Mouse (Mus musculus) kidney, adult 11 months (tissue): ENCODE data around the gene 2310033P09Rik.
A peak's percentile ranks its signal among the peaks of the same experiment; 100 is the strongest.
"Not testable (repeated sequence)": the region's sequence is repeated elsewhere in the genome, so short reads cannot be mapped to it uniquely, and the experiment has no call there.

Source experiments
- DNase-seq: peaks from one replicate; pipeline ENCODE4 v3.0.0; 2022

Gene 2310033P09Rik

DNA sequence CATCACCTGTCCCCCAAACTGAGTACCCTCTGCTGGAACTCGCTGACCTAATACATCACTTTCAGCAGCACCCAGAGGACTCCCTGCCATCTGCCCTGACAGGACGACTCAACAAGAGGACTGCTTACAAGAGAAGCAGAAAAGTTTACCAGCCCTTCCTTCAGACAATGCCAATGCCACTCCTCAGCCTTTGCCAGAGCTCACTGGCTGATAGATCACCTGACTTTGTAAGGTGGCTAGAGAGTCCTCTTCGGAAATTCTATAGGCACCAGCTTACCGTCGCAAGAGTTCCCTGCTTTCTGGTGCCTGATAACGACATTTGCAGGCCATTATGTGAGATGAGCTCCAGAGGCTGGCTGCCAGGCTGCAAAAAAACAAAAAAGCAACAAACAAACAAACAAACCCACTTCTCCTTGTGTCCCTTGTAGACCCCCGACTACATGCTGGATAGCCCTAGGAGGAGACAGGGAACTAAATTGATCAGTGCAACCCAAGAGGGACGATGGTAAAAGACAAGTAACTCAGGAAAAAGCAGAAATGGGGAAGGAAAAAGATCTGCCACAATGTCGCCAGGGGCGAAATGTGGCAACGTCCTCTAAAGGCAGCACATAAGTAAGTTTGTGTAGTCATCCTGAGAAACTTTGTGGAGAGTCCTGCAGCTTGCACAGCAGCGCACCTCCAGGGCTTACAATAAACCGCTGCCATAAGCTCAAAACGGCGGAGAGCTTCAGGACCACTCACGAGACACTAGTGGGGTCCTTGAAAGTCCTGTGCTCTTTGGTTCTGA is 6.7 kb upstream of the 2310033P09Rik start:
- no peak for DNase-seq

DNA sequence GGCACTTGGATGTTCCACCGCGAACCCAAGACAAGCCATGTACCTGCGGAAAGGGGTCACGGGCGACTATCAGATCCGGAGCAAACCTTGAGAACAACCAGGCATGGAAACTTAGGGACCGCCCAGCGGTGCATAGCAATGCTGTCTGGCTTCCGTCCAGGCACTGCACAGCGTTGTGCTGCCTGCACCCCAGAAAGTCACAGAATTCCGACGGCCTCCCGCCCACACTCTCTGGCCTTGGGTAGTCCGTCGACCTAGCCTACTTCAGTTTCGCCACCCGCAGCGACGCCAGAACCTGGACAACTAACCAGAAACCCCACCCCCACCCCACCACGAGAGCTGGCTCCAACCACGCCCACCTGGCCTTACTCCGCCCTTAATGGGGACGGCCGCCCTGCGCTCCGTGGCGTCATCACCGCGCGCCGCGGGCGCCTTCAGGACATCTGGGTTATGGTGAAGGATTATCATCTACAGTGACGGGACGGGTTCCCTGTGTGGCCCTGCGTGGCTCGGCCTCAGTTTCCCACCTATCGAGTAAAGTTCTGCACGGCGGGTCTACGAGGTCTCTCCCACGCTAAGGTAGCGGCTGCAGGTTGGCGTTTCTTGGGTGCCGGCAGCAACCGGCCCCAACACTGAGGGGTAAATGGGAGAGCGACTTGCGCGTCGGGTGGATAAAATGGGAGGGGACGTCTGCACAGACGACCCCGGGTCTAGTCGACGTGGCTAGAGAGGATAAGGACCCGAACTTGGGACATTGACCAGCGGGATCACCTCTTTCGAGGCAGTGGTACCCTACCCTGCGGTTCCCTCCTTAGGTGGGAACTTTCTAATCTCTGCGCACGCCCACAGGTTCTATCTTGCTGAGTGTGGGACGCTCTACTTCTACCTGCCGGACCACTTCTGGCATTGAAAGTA is 5.8 kb upstream of the 2310033P09Rik start, which contains the start of gene Mrpl55:
TSS of gene Mrpl55 (plus strand) at position 406 of the 915 bp plus-strand sequence.
- peak; percentile 89 for DNase-seq

DNA sequence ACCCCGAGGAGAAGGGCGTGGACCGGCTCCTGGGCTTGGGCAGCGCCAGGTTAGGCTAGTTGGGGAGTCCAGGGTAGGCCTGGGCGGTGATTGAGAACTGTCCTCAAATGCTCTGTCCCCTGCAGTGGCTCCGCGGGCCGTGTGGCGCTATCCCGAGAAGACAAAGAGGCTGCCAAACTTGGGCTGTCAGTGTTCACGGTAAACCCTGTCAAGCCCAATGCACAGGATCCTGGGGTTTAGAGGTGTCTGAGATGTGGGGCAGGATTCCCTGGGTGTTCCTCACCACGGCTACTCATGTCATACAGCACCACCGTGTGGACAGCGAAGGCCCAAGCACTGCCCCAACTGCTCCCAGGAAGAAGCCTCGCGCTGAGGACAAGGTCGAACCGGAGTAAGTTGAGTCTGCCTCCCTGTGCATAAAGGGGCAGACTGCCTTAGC is 901 bp downstream of the 2310033P09Rik start:
- DNase-seq: peak; percentile 79

DNA sequence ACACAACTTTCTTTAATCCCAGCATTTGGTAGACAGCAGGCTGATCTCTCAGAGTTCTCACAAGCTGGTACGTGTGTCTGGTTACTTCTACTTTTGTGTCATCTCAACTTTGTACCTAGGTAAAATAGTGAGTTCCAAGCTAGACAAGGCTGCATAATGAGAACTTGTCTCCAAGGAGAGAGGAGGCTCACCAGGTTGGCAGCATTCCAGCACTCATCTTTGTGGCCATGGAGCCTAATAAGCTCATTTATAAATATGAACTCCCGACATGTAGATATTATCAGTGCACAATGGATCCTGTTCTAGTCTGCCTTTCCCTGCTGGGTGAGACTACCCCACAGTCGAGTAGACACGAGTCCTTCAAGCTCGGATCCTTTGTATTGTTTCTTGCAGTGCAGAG is 1.5 kb downstream of the 2310033P09Rik start:
- DNase-seq: no peak

DNA sequence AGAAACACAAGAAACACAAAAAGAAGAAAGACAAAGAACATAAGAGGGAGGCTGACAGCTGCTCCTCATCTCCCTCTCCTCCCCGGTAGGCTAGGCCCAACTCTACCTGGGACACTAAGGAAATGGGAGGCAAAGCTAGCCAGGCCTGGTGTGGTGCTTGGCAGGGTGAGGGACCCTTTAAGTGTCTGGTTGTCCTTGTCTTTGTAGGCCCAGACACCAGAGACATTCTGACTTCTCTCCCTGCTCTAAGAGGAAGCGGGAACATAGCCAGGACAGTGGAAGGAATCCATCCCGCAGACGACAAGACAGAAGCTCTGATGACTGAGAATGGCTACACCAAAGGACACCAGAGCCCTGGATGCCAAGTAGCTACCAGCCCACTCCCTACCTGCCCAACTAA is 1.9 kb downstream of the 2310033P09Rik start:
- no peak for DNase-seq

DNA sequence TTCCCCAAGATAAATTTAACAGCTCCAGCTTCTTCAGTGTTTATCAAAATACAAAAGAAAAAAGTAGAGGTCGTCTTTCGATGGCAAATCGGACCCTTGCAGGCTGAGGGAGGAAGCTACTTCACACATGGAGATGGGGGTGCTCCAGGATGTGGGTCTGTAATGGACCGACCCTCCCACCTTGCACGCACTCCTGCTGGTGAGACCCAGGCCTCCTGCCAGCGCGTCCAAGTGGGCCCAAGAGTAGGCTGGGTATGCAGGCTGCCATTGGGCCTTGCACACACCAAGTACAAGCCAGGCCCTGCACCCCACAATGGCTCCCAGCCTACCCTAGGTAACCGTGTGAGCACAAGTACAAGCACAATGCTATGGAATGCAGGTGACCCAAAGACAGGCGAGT is 3.4 kb downstream of the 2310033P09Rik start:
- not testable (repeated sequence) for DNase-seq

DNA sequence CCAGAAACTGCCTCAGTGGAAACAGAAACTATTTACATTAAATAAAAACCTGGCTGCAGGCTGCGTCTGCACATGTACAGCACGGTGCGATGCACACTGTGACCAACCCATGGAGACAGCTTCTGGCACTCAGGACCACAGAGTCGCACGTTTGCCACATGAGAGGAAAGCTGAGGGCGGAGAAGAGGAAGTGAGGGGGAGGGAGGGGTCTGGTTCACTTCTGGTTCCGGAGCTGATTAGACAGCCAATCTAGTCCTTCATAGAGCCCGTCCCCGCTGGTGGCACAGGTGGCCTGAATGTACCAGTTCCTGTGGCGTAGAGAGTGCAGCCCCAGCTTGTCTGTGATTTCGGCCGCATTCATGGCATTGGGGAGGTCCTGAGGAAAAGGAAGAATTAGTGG is 4.2 kb downstream of the 2310033P09Rik start:
- DNase-seq: not testable (repeated sequence)

DNA sequence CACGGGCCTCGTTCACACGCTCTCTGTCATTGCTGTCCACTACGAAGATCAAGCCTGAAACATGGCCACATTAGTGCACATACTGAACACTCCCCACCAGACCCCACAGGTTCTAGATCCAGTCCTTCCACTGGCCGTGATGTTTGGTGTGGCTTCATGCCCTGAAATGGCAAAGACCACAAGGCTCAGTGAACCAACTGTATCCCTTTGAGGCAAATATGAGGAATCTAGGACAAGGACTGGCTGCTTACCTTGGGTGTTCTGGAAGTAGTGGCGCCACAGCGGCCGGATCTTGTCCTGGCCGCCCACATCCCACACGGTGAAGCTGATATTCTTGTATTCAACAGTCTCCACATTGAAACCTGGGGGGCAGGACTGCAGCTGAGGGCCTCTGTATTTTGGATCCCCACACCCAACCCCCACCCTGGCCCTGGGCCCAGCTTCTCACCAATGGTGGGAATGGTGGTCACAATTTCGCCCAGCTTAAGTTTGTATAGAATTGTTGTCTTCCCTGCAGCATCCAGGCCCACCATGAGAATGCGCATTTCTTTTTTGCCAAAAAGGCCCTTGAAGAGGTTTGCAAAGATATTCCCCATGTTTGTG is 4.9 kb downstream of the 2310033P09Rik start:
- no peak for DNase-seq

DNA sequence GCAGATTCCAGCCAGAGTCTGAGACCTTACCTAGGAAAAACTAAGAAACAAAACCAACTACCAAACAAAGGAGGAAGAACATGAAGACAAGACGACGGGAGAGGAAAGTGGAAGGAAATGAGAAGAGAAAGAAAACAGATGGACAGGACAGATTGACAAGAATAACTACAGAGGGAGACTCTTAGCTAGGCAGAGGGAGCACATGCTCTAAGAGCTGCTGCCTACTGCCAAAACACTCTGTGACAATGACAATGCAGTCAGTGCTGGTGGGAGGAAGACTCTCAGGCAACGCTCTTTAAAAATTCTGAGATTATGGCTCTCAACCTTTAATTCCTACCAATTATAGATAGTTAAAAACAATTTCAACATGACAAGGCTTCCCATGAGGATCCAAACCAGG is 8.8 kb downstream of the 2310033P09Rik start:
- no peak for DNase-seq

DNA sequence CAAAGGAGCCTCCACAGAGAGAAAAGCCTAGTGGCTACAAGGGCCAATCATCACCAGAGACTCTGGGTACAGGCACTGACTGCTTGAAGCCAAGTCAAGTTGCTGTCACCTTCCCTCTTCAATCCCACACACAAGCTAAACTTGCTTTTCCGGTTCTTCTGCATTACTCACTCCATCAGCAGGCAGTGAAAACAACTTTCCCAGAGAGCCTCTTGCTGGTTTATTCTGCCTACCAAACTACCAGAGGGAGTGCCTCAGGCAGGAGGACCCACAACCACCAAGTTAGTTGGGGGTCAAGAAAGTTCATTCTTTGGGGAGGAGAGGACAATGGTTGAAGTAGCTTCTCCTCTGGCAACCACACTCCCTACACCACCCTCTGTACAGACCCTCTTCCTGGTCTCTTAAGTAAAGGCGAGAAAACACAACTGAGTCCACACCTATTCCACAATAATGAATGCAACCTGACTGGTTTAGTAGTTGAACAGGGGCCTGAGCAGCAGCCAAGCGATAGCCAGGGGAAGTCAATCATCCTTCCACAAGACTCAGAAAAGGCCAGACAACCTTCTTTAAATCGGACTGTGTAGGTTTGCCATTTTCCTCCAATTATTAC is 10.4 kb downstream of the 2310033P09Rik start:
- DNase-seq: peak; percentile 75

DNA sequence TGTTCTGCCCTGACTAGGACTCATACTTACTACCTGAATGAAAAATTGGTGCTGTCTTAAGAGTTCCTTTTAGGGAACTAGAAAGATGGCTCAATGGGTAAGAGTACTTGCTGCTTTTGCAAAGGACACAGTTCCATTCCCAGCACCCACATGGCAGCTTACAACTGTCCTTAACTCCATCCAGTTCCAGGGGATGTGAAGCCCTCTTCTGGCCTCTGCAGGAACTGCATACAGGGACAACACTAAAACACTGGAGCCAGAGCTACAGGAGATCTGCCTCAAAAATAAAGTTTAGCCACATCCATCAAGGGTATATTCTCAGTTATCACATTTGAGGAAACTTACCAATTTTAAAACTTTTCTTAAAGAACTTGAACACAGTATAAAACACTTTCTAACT is 10.9 kb downstream of the 2310033P09Rik start:
- no peak for DNase-seq

DNA sequence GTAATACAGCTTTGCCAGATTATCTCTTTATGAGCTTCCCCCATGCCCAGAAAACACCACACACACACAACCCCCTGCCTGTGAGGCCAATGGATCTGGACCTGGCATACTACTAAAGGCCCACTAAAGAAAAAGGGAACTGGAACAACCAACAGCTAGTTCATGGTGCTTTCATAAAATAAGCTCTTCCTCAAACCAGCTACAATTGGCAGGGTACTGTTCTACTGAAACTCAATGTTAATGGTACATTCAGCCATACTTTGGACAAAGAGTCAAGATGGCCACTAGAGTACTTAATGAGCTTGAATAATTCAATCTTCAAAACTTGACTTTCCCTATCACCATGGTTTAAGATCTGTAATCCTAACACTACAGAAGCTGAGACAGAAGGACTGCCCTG is 13.5 kb downstream of the 2310033P09Rik start:
- DNase-seq: no peak

DNA sequence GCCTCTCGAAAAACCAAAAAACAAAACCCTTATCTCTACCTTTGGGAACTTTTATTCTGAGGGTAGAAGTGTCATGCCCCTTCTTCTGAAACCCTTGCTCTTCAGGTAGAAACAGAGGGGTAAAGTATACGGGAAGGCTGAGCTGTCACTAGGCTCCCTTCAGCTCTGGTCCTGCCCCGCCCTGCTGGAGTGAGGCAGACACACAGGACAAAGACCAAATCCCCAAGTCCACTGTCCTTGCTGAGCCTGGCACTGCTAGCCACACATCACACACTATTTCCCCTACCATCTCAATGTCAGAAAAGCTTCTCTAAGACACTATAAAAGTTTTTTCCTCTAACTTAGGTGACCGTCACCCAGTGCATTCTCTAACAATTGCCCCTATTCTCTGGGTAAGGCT is 14.2 kb downstream of the 2310033P09Rik start:
- DNase-seq: no peak

DNA sequence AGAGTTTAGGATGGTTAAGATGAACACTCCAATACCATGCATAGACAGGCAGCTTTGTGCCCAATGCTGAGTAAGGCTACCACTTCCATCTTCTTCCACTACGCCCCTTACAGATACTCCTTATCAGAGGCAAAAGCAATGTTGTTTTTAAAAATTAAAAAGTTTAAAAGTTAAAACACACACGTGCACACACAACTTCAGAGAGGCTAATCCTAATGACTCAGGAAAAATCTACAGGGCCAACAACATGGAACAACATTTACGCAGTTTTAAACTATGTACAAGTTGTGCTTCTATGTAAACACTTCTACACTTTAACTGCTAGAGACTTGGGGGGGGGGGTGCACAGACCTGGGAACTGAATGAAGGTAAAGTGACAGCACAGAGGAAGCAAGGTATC is 15.9 kb downstream of the 2310033P09Rik start:
- no peak for DNase-seq

DNA sequence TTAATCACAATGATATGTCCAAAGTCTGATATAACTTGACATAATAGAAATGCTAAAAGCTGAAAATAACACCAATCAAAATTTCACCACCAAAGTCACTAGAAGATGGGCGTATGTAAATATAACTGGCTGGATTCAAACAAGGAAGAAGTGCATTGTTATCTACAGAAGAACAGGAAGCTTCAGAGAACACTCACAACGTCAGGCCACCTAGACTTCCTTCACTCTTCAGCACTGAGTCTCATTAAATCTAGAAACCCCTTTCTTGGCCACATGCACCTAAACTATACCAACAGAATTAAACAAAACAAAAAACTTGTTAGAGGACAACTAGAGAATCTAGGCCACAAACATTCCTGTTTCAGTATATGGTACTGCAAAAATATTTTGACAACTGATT is 16.3 kb downstream of the 2310033P09Rik start:
- no peak for DNase-seq

DNA sequence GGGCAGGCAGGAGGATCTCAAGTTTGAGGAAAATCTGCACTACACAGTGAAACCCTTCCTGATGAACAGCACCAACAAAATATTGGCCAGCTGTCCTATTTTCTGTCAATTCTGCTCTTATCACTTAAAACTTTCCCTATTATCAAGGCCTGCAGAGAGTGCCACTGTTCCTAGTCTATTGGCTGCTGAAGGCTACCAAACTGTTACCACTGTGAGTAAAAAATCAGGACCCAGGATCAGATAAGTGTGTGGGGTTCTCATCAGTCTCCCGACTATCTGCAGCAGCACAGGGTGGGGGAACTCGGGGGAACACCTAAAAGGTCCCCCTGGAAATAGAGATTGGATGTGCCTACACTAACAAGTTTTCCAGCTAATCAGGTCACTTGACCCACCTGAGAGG is 17.0 kb downstream of the 2310033P09Rik start:
- DNase-seq: no peak

DNA sequence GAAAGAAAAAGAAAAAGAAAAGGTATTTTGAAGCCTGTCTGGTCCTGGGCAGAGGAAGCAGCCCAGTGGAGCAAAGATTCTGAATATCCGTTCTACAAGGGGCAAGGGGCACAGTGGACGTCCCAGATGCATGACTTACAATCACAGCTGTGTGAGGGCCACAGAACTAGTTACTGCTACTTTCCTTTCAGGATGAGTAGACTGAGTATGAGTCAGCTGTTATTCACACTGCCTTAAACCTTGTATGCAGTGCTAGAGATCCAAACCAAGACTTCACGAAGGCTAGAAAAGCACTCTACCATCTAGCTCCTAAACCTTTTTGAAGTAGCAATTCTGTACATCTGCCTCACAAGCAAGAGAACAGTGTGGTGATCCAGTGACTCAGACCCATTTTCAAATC is 18.1 kb downstream of the 2310033P09Rik start:
- DNase-seq: no peak

DNA sequence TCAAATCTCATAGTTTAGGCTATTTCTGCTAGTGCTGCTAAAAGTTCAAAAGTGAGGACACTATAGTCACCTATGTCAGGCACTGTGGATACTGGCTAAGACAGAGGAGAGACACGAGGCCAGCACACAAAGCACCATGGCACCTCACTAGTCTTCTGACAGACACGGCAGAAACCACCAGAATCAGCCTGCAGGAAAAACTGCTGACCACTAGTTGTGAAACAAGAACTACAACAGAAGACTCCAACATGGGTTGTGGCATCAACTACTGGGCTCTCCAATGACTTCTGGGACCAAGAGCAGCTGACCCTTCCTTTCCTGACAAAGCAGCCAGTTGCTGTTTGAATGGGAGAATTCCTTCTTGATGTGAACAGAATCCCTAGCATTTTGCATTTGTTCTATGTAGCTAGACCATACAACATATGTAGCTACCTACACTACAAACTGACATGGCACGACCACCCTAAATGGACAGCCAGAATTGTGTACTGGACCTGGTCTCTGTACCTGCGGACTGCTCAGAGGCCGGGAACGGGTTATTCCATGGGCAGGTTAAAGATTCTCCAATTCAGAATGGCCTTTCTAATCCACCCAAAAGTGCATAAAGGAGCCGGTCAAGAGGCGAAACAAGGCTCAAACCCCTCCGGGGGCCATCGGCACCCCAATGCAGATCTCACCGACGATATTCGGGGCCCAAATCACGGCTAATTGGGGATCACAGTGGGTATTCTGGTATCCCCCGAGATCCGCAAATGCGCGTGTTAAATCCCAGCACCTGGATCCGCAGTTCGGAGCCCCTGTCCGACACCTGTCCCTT is 18.9 kb downstream of the 2310033P09Rik start:
- DNase-seq: peak; percentile 44

DNA sequence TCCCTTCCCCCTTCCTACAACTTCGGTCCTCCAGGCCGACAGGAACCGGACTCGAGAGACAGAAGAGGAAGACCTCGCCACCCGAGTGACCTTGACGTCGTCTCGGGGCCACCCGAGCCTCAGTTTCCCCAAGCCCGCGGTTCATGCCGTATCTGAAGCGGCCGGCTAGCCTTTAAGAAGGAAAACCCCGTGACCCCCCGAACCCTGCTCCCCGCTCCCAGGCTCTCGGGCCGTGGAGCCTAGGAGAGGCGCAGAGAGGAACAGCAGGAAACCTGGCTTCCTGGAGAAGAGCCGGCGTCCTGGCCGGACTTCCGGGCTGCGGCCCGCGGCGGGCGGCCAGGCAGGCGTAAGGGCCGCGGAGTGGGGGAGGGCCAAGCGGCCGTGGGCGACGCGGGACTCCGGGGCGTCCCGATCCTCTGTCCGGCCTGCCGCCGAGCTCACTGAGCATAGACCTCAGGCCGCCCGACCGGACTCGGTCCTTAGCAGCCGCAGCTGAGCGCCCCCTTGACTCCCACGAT is 19.5 kb downstream of the 2310033P09Rik start:
- DNase-seq: no peak

DNA sequence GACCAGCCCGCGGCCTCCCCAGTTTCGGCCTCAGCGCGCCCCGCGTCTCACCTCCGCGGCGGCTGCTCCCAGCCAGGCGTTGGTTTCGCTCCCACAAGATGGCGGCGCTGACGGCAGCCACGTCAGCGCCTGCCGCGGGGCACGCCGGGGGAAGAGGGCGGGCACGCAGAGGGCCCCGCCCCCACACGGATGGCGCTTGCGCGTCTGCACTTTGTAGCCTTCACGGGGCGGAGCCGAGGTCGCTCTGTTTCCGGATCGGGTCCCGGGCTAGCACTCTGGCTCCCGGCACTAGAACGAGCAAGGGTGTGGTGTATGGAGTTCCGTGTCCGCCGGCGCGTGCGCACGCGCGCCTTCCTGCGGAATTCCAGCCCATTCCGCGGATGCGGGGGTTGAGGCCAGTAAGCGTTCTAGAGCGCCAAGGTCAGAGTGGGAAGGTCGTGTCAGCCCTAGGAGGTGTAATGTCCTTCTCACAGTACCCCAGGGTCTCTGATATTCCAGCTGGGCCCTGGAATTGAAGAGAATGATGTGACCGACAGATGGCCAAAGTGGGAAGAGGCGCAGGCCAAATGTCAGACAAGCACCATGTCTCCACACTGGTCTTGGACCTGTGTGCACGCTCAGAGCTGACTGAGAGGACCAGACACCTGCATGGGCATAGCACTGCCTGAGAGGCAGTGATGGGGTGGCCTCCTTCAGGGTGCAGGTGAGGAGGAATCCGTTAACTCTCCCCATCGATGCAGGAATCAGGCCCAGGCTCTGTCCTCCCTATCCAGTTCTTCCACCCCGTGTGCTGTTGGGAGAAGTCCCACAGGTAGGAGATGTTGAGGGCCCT is 20.2 kb downstream of the 2310033P09Rik start, which contains the start of gene Arf1:
TSS of gene Arf1 (minus strand) at position 149 of the 832 bp plus-strand sequence.
- peak; percentile 96 for DNase-seq
